Mouse (Mus musculus): ENCODE measurements around the gene Tmem80.

GRCm38 (mm10) chr7:141355051-141355450, 27.5 kb downstream of the Tmem80 start:
- no peak for TF ChIP-seq MEF2A (IDR thresholded peaks at IDR 0.05; ENCODE audit: borderline replicate concordance, low read depth, low read length)
- TF ChIP-seq MXI1 (IDR thresholded peaks at IDR 0.05; ENCODE audit: low read depth, low read length) = no peak
- no peak for TF ChIP-seq CTCF (conservative IDR thresholded peaks at IDR 0.05 in 1 of 2, IDR thresholded peaks at IDR 0.05 in 1 of 2; ENCODE audit: low read depth in 2 of 2, low read length in 2 of 2)
- TF ChIP-seq POLR2A (IDR thresholded peaks at IDR 0.05; ENCODE audit: low read depth, low read length) = no peak
- TF ChIP-seq KAT2A (IDR thresholded peaks at IDR 0.05; ENCODE audit: insufficient replicate concordance, low read length) = no peak

Measured in CH12.LX (cell line).